Mouse (Mus musculus): ENCODE measurements at regions not wholly inside any gene's neighbourhood (a gene's known extent, or its start where the extent isn't known, plus 50 kb on each side); places are given as distances from the start of the nearest gene placed in this dataset.

DNA sequence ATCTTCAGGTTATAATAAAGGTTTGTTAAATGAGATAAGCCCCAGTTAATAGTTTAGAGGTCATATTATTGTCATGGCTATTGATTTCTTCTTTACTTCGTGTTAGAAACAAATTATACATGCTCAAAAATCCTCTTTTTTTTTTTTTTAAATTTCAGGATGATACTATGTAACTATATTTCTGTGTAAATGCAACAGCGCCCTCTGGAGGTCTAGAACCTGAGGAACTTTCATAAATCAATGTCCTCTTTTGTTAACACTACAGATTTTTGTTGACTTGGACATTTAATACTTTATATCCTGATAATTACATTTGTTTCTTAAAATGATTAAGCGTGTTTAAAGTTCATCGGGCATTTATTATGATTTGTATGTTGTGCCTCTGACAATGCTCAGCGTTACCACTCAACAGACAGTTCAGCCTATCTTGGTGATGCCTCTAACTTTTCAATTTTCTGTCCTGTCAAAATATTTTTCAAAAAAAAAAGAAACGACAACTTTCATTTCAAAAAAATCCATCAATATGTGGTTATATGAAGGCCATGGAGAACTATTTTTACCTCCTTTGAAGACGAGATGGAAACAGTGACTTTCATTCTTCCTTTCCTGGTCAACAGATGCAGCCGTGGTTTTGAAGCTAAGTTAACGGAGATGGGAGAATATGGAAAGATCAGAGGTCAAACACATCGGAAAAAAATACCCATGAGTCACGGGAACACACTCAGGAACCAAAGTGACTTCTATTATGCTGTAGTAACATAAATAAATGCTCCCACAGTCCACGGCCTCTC is 164.9 kb upstream of the Galnt5 start:
- Histone ChIP-seq H3K9ac (no peak overlapping the region), H3K36me3 (replicated peaks; ENCODE audit: control insufficient read depth, insufficient read depth) (no peaks in the 10 kb centered on the region), H3K4me1 (replicated peaks; ENCODE audit: control insufficient read depth, insufficient read depth, low read length) (no peaks in the 10 kb centered on the region), H3K27ac (no peak overlapping the region), H3K4me3 (replicated peaks; ENCODE audit: low read length) (no peak overlapping the region), H3K4me2 (replicated peaks) (no peak overlapping the region), H3K9me3 (ENCODE audit: control insufficient read depth, low read length) (no peaks in the 10 kb centered on the region), H3K27me3 (ENCODE audit: control insufficient read depth, insufficient read depth, low read length) (no peaks in the 10 kb centered on the region)
- ATAC-seq (ENCODE audit: low FRiP score) (no peak), DNase-seq (ENCODE audit: low spot score) (peak; percentile 82)
- 49% methylated on average over 12 of the region's 12 CpGs for WGBS

GRCm38 (mm10) chr2:57845135-57845534 is 152.5 kb upstream of the Galnt5 start:
- Histone ChIP-seq H3K9me3 (ENCODE audit: control insufficient read depth, low read length) (no peaks in the 10 kb centered on the region), H3K9ac (no peak overlapping the region), H3K27me3 (ENCODE audit: control insufficient read depth, insufficient read depth, low read length) (no peaks in the 10 kb centered on the region), H3K4me2 (replicated peaks) (no peak overlapping the region), H3K4me3 (replicated peaks; ENCODE audit: low read length) (no peak overlapping the region), H3K27ac (no peak overlapping the region), H3K4me1 (replicated peaks; ENCODE audit: control insufficient read depth, insufficient read depth, low read length) (peaks cover 6% of the 10 kb centered on the region; the same call in 1 of the 2 replicates), H3K36me3 (replicated peaks; ENCODE audit: control insufficient read depth, insufficient read depth) (no peaks in the 10 kb centered on the region)
- WGBS, result 72% methylated on average over 1 of the region's 1 CpGs
- ATAC-seq (ENCODE audit: low FRiP score), result no peak
- no peak for DNase-seq (ENCODE audit: low spot score)

DNA sequence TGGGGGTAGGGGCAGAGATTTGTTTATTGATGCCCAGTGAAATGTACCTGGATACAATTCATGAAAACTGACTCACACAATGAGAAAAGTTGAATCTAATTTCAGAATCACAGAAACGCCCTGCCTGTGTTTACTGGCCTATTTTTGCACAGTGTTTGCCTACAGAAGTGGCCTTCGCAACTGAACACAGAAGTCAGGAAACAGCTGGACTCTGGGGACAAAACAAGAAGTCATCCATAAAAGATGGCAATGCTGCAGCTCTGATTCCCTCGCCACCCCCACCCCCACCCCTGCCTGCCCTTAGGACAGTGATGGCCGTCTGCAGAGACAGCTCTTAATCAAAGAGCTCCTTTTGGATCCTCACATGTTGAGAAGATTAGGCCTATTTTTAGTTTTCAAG is 150.0 kb upstream of the Galnt5 start:
- peaks cover 7% of the 10 kb centered on the region; the same call in 1 of the 2 replicates for H3K4me1 ChIP-seq (replicated peaks; ENCODE audit: control insufficient read depth, insufficient read depth, low read length)
- no peak overlapping the region for H3K4me3 ChIP-seq (replicated peaks; ENCODE audit: low read length)
- DNase-seq (ENCODE audit: low spot score), result no peak
- H3K36me3 ChIP-seq (replicated peaks; ENCODE audit: control insufficient read depth, insufficient read depth), result no peaks in the 10 kb centered on the region
- no peaks in the 10 kb centered on the region for H3K9me3 ChIP-seq (ENCODE audit: control insufficient read depth, low read length)
- H3K27ac ChIP-seq, result no peak overlapping the region
- ATAC-seq (ENCODE audit: low FRiP score), result no peak
- H3K27me3 ChIP-seq (ENCODE audit: control insufficient read depth, insufficient read depth, low read length), result no peaks in the 10 kb centered on the region
- H3K4me2 ChIP-seq (replicated peaks), result no peak overlapping the region
- H3K9ac ChIP-seq, result no peak overlapping the region
- WGBS, result 35% methylated on average over 4 of the region's 4 CpGs

GRCm38 (mm10) chr2:57849338-57850057 is 148.2 kb upstream of the Galnt5 start:
- peak; percentile 53; the same call in 1 of the 2 replicates for ATAC-seq (ENCODE audit: low FRiP score)
- Histone ChIP-seq H3K27ac (0 out of 2 replicates have a peak overlapping the region, but pooled peaks have one; percentile 32), H3K9ac (no peak overlapping the region), H3K4me2 (replicated peaks) (no peak overlapping the region), H3K27me3 (ENCODE audit: control insufficient read depth, insufficient read depth, low read length) (no peaks in the 10 kb centered on the region), H3K4me1 (replicated peaks; ENCODE audit: control insufficient read depth, insufficient read depth, low read length) (peaks cover 7% of the 10 kb centered on the region; the same call in 1 of the 2 replicates), H3K9me3 (ENCODE audit: control insufficient read depth, low read length) (no peaks in the 10 kb centered on the region), H3K4me3 (replicated peaks; ENCODE audit: low read length) (no peak overlapping the region), H3K36me3 (replicated peaks; ENCODE audit: control insufficient read depth, insufficient read depth) (no peaks in the 10 kb centered on the region)
- 41% methylated on average over 4 of the region's 4 CpGs for WGBS
- DNase-seq (ENCODE audit: low spot score), result no peak

DNA sequence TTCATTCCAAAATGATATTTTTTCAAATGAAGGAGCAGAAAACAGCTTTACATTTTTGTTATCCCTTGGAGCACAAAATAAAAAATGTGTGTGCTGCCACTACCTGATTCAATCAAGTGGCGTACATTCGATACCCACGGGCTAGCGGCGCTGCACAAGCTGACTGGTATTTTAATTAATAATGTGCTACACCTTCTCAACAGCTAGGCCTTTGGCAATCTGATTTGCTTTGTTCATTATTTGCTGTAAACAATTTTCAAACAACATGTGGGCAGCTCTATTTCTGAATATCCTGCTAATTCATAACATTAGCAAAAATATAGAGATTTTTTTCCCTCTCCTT is 147.7 kb upstream of the Galnt5 start:
- DNase-seq (ENCODE audit: low spot score) (no peak), ATAC-seq (ENCODE audit: low FRiP score) (no peak)
- H3K27me3 ChIP-seq (ENCODE audit: control insufficient read depth, insufficient read depth, low read length), result no peaks in the 10 kb centered on the region
- H3K4me2 ChIP-seq (replicated peaks), result no peak overlapping the region
- 0 out of 2 replicates have a peak overlapping the region, but pooled peaks have one; percentile 32 for H3K27ac ChIP-seq
- no peak overlapping the region for H3K9ac ChIP-seq
- no peak overlapping the region for H3K4me3 ChIP-seq (replicated peaks; ENCODE audit: low read length)
- H3K4me1 ChIP-seq (replicated peaks; ENCODE audit: control insufficient read depth, insufficient read depth, low read length), result peaks cover 7% of the 10 kb centered on the region; the same call in 1 of the 2 replicates
- H3K9me3 ChIP-seq (ENCODE audit: control insufficient read depth, low read length), result no peaks in the 10 kb centered on the region
- 19% methylated on average over 5 of the region's 5 CpGs for whole genome bisulfite sequencing
- H3K36me3 ChIP-seq (replicated peaks; ENCODE audit: control insufficient read depth, insufficient read depth), result no peaks in the 10 kb centered on the region

DNA sequence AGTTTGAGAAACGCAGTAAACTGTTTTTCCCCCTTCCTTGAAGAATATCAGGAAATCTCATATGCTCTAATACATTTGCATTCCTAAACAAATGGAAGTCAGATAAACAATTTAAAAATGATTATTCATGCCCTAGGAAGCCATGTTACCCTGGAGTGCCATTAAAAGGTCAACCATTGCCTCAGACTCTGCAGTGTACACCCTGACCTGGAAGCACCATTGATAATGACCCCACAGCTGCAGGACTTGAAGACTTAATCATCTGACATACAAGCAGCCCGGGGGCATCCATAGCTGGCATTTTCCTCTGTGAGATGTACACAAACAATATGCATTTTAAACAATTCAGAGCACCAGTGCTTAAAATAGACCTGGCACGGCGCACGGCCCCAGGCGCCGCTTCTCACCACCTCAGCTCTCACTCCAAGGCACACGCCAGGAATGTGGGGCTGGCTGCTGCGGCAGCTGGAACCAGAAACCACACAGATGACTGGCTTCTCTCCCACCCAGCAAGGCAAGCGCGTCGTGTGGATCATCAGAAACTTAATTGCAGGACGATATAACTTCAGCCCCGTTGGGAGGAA is 141.1 kb upstream of the Galnt5 start:
- 0 out of 2 replicates have a peak, but pooled peaks have one; percentile 43 for ATAC-seq (ENCODE audit: low FRiP score)
- H3K9me3 ChIP-seq (ENCODE audit: control insufficient read depth, low read length), result no peaks in the 10 kb centered on the region
- no peak for DNase-seq (ENCODE audit: low spot score)
- H3K27me3 ChIP-seq (ENCODE audit: control insufficient read depth, insufficient read depth, low read length), result no peaks in the 10 kb centered on the region
- H3K9ac ChIP-seq, result no peak overlapping the region
- H3K27ac ChIP-seq, result no peak overlapping the region
- H3K36me3 ChIP-seq (replicated peaks; ENCODE audit: control insufficient read depth, insufficient read depth), result no peaks in the 10 kb centered on the region
- WGBS, result 69% methylated on average over 14 of the region's 14 CpGs
- peaks cover 3% of the 10 kb centered on the region; the same call in 1 of the 2 replicates for H3K4me1 ChIP-seq (replicated peaks; ENCODE audit: control insufficient read depth, insufficient read depth, low read length)
- H3K4me2 ChIP-seq (replicated peaks), result no peak overlapping the region
- H3K4me3 ChIP-seq (replicated peaks; ENCODE audit: low read length), result no peak overlapping the region

- Histone ChIP-seq H3K27ac (no peak overlapping the region), H3K36me3 (replicated peaks; ENCODE audit: control insufficient read depth, insufficient read depth) (no peaks in the 10 kb centered on the region), H3K4me2 (replicated peaks) (no peak overlapping the region), H3K27me3 (ENCODE audit: control insufficient read depth, insufficient read depth, low read length) (no peaks in the 10 kb centered on the region), H3K9me3 (ENCODE audit: control insufficient read depth, low read length) (no peaks in the 10 kb centered on the region), H3K4me3 (replicated peaks; ENCODE audit: low read length) (no peak overlapping the region), H3K4me1 (replicated peaks; ENCODE audit: control insufficient read depth, insufficient read depth, low read length) (no peaks in the 10 kb centered on the region), H3K9ac (no peak overlapping the region)
- DNase-seq (ENCODE audit: low spot score) (no peak), ATAC-seq (ENCODE audit: low FRiP score) (no peak)
- 65% methylated on average over 1 of the region's 1 CpGs for WGBS
These were observed 132.4 kb upstream of the Galnt5 start for GRCm38 (mm10) chr2:57865289-57865688.

- Histone ChIP-seq H3K9me3 (ENCODE audit: control insufficient read depth, low read length) (no peaks in the 10 kb centered on the region), H3K4me3 (replicated peaks; ENCODE audit: low read length) (no peak overlapping the region), H3K4me2 (replicated peaks) (no peak overlapping the region), H3K36me3 (replicated peaks; ENCODE audit: control insufficient read depth, insufficient read depth) (no peaks in the 10 kb centered on the region), H3K4me1 (replicated peaks; ENCODE audit: control insufficient read depth, insufficient read depth, low read length) (no peaks in the 10 kb centered on the region), H3K27me3 (ENCODE audit: control insufficient read depth, insufficient read depth, low read length) (no peaks in the 10 kb centered on the region), H3K27ac (no peak overlapping the region), H3K9ac (no peak overlapping the region)
- ATAC-seq (ENCODE audit: low FRiP score) (no peak), DNase-seq (ENCODE audit: low spot score) (no peak)
- WGBS, result 82% methylated on average over 2 of the region's 2 CpGs
These were observed 129.6 kb upstream of the Galnt5 start for GRCm38 (mm10) chr2:57868046-57868445.

- Histone ChIP-seq H3K9me3 (ENCODE audit: control insufficient read depth, low read length) (no peaks in the 10 kb centered on the region), H3K4me1 (replicated peaks; ENCODE audit: control insufficient read depth, insufficient read depth, low read length) (no peaks in the 10 kb centered on the region), H3K9ac (no peak overlapping the region), H3K4me3 (replicated peaks; ENCODE audit: low read length) (no peak overlapping the region), H3K4me2 (replicated peaks) (no peak overlapping the region), H3K27ac (no peak overlapping the region), H3K27me3 (ENCODE audit: control insufficient read depth, insufficient read depth, low read length) (no peaks in the 10 kb centered on the region), H3K36me3 (replicated peaks; ENCODE audit: control insufficient read depth, insufficient read depth) (no peaks in the 10 kb centered on the region)
- ATAC-seq (ENCODE audit: low FRiP score), result no peak
- WGBS, result 90% methylated on average over 7 of the region's 7 CpGs
- no peak for DNase-seq (ENCODE audit: low spot score)
These were observed 97.5 kb upstream of the Galnt5 start for GRCm38 (mm10) chr2:57900168-57900567.

Data from hindbrain, embryonic 14.5 days (tissue).